Mouse (Mus musculus): ENCODE measurements around the gene Nudt22. TPM values are rescaled to one million over a fixed set of nuclear protein-coding genes. Genes with fewer than 3 reads are reported as not detected.

Nudt22 gene
- total RNA-seq, 2 experiments from 2014 or later, result 12.8 to 15.9 TPM

GRCm38 (mm10) chr19:6979486-6980380, 16.2 kb downstream of the Nudt22 start:
- intact Hi-C loops (cut with DNase I), result no loop called here
- TF ChIP-seq CTCF (IDR thresholded peaks at IDR 0.05), result peak; percentile 81
- H3K27ac ChIP-seq, result peak overlapping the region; percentile 100
- DNase-seq, result peak; percentile 100
- H3K4me3 ChIP-seq, result peak overlapping the region; percentile 95

GRCm38 (mm10) chr19:6979001-6979479, 16.9 kb downstream of the Nudt22 start:
- Histone ChIP-seq H3K4me3 (peak overlapping the region; percentile 95), H3K27ac (peak overlapping the region; percentile 100)
- DNase-seq, result peak; percentile 60
- intact Hi-C loops (cut with DNase I), result no loop called here
- TF ChIP-seq CTCF (IDR thresholded peaks at IDR 0.05), result no peak

- Histone ChIP-seq H3K27ac (peak overlapping the region; percentile 100), H3K4me3 (peak overlapping the region; percentile 95)
- intact Hi-C loops (cut with DNase I), result no loop called here
- TF ChIP-seq CTCF (IDR thresholded peaks at IDR 0.05), result no peak
- no peak for DNase-seq
These were observed 17.3 kb downstream of the Nudt22 start for GRCm38 (mm10) chr19:6978639-6978974.

- intact Hi-C loops (cut with DNase I), result no loop called here
- Histone ChIP-seq H3K27ac (peak overlapping the region; percentile 100), H3K4me3 (peak overlapping the region; percentile 95)
- no peak for TF ChIP-seq CTCF (IDR thresholded peaks at IDR 0.05)
- DNase-seq, result no peak
These were observed 17.9 kb downstream of the Nudt22 start for GRCm38 (mm10) chr19:6977759-6978638.

GRCm38 (mm10) chr19:6975537-6976521, 20.1 kb downstream of the Nudt22 start, which contains the start of gene Plcb3:
TSS of gene Plcb3 (minus strand) at chr19:6976470.
- peak; percentile 89 for DNase-seq
- Histone ChIP-seq H3K4me3 (peak within 1 kb of the TSS; percentile 95), H3K27ac (peak within 1 kb of the TSS; percentile 100)
- peak; percentile 24; the same call in 1 of the 2 replicates for TF ChIP-seq CTCF (IDR thresholded peaks at IDR 0.05)
- intact Hi-C loops (cut with DNase I), result no loop called here

- peak within 1 kb of the TSS; percentile 95 for H3K4me3 ChIP-seq
- peak; percentile 92 for DNase-seq
- H3K27ac ChIP-seq, result peak within 1 kb of the TSS; percentile 100
- no peak for TF ChIP-seq CTCF (IDR thresholded peaks at IDR 0.05)
- intact Hi-C loops (cut with DNase I), result no loop called here
These were observed 21.4 kb downstream of the Nudt22 start, which contains the start of gene Ppp1r14b for GRCm38 (mm10) chr19:6974211-6975205. TSS of gene Ppp1r14b (plus strand) at chr19:6974968.

GRCm38 (mm10) chr19:6973581-6974190, 22.2 kb downstream of the Nudt22 start:
- intact Hi-C loops (cut with DNase I), result no loop called here
- peak overlapping the region; percentile 95 for H3K4me3 ChIP-seq
- peak overlapping the region; percentile 100 for H3K27ac ChIP-seq
- DNase-seq, result no peak
- TF ChIP-seq CTCF (IDR thresholded peaks at IDR 0.05), result no peak

- TF ChIP-seq CTCF (IDR thresholded peaks at IDR 0.05), result no peak
- DNase-seq, result no peak
- intact Hi-C loops (cut with DNase I), result no loop called here
These were observed 23.5 kb downstream of the Nudt22 start for GRCm38 (mm10) chr19:6972247-6972917.

GRCm38 (mm10) chr19:6971644-6972043, 24.3 kb downstream of the Nudt22 start:
- intact Hi-C loops (cut with DNase I), result no loop called here
- H3K27ac ChIP-seq, result 0 out of 2 replicates have a peak overlapping the region, but pooled peaks have one; percentile 31
- no peak overlapping the region for H3K4me3 ChIP-seq
- TF ChIP-seq CTCF (IDR thresholded peaks at IDR 0.05), result no peak
- DNase-seq, result no peak

More at GRCm38 (mm10) chr19:6972247-6972917, 23.5 kb downstream of the Nudt22 start:
- Histone ChIP-seq H3K4me3 (no peak overlapping the region), H3K27ac (no peak overlapping the region)
